Mouse (Mus musculus) left cerebral cortex, postnatal 4 days (tissue): ENCODE measurements at regions not wholly inside any gene's neighbourhood (a gene's known extent, or its start where the extent isn't known, plus 50 kb on each side); places are given as distances from the start of the nearest gene placed in this dataset.

Experiments
- DNase-seq: peaks from one replicate; pipeline ENCODE4 v3.0.0-alpha.2; 2022
- intact Hi-C: fragments of 180-260 bp; cut with DNase I; formaldehyde crosslinking; loops from one replicate; pipeline ENCODE4 v1.15.1; 2025

GRCm38 (mm10) chr7:51270531-51271090 lies 240.2 kb upstream of the Ano5 start:
- intact Hi-C loops, result no loop called here
- peak; percentile 83 for DNase-seq

GRCm38 (mm10) chr7:51281470-51281869 lies 229.4 kb upstream of the Ano5 start:
- no peak for DNase-seq
- intact Hi-C loops, result no loop called here

GRCm38 (mm10) chr7:51300238-51300637 lies 210.6 kb upstream of the Ano5 start:
- intact Hi-C loops, result no loop called here
- DNase-seq, result no peak

- DNase-seq, result peak; percentile 29
- intact Hi-C loops, result no loop called here
Measured at GRCm38 (mm10) chr7:51307757-51308156, 203.1 kb upstream of the Ano5 start.

DNA sequence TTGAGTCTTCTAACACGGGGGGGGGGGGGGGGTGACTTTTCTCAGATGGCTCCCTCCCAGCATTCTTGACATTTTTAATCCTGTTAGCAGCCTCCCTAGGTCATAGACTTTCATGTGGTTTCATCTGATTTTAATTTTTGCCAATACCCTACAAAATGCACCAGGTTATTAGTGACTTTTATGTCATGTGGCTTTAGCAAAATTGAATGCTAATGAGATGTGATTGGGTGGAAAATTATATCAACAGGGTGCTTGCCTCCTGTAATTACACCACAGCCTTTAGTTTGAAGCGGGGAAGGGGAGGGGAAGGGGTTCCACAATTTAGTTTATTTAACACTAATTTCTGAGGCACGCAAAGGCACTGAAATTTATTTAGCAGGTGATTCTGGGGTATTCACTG lies 200.6 kb upstream of the Ano5 start:
- DNase-seq, result no peak
- intact Hi-C loops, result no loop called here

DNA sequence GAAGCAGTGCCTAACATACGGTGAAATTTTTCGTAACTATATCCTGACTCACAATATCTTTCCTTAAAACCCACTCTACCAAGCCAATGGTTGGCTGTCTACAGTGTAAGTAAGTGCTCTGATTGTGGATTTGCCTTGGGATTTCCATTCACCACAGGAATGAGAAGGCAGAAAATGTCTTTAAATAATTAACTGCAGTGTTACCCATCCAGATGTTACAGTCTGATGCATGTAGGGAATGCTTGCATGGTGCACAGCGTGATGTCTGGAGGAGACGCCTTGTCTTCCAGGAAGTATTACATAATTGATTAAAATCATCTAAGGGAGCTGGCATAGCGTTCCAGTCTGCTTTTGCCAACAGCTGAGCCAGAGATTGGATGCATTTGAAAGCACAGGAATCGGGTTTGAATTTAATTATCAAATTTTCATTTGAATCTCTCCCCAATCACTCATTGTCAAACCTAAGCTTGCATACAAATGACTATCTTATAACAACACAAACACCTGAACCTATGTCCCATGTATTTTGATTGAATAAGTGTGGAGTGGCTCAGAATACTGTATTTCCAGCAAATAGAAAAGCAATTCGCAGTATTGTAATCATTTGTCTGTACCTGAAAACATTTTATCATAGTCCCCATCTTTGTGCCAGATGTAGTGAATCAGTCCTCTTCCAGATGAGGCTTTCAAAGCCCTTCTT lies 170.8 kb upstream of the Ano5 start:
- intact Hi-C loops, result no loop called here
- DNase-seq, result peak; percentile 1

DNA sequence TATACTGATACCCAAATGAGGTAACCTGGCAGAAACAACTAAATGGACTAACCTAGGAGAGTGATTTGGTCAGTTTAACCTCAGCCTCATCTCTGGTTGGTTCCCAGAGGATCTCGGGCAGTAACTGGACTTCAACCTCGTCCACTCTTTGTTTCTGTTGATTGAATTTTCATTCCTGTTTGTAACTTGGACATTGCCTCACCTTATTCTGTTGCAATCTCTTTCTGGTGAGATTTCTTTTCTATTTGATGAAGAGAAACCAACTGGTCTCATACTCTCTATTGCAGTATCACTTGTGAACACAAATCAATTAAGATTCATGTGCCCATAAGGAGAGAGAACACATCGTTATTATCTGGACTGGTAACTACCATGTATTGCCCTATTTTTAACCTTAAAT lies 163.3 kb upstream of the Ano5 start:
- intact Hi-C loops, result no loop called here

DNA sequence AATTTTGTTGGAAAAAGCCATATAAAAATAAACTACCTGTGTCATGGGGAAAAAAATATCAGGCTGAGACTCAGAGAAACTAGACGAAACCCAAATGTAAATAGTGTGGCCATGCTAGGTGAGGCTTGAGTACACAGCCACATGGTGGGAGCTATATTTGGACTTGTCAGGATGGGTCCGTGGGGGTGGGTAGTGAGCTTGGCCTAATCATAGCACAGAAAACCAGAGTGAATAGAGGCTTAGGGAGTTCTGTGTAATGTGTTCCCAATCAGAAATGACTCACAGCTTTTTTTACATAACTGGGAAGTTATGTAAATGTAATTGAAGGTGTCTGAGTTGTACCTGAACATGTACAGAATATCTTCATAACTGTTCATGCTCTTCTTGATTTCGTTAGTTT lies 150.7 kb upstream of the Ano5 start:
- no peak for DNase-seq
- intact Hi-C loops, result no loop called here

More for the DNA sequence above, 163.3 kb upstream of the Ano5 start:
- DNase-seq, result no peak

- no peak for DNase-seq
- intact Hi-C loops, result no loop called here
Measured at GRCm38 (mm10) chr7:51377584-51377983, 133.2 kb upstream of the Ano5 start.
